In the genomic region with DNA sequence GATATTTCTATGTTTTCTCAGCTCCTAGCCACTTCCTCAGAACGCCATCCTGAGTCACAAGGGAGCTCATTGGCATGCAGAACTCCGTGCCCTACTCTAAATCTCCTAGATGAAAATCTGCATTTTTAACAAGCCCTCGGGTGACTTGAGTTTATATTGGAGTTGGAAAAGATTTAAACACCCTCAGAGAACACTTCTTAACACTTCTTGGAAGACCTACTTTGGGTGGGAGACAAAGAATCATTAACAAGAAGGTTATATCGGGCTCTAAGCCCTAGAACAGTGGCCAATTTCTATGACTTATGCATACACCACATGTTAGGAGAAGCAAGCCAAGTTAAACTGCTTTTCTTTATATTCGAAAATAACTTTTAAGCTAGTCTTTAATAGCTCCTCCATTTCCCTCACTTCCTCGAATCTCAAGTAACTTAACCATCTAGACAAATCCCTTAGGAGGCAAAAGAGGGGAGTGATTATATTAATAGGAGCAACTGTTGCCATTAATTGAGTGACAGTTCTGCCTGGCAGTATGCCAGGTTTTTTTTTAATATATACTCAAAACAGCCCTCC, we compare ENCODE assay signal across 18 mouse cellular contexts. TPM values are rescaled to one million over a fixed set of nuclear protein-coding genes. Genes with fewer than 3 reads are reported as not detected.
DNase-seq lines count a peak whose midpoint lies in the region; ATAC-seq and TF ChIP-seq lines count a peak whose summit lies in the region.
"Had no signal": no experiment of that assay in that cellular context is flagged by ENCODE, and none has a peak within 500 bp of the region (broad histone marks: within the 10 kb centered on the region; RNA-seq: fewer than 3 reads in every experiment).

No protein-coding gene starts in this region.

- H3K4me3 ChIP-seq in cerebellum, adult 2 months (replicated peaks; ENCODE audit: insufficient read depth, low read depth, low read length) = peak overlapping the region; percentile 13
- H3K4me3 ChIP-seq in forebrain, postnatal 0 days (ENCODE audit: low read depth, low read length) = no peak overlapping the region
- H3K4me3 ChIP-seq in forebrain, embryonic 15.5 days = no peak overlapping the region
- H3K4me3 ChIP-seq in left cerebral cortex, adult 2 months = peak overlapping the region; percentile 16
- H3K4me3 ChIP-seq: heart, embryonic 12.5 days; hindbrain, embryonic 15.5 days had no signal

- intact Hi-C loops in left cerebral cortex, adult 2 months (cut with DNase I) = no loop called here
- intact Hi-C loops in left cerebral cortex, postnatal 10 days (cut with DNase I) = no loop called here

- H3K36me3 ChIP-seq in forebrain, postnatal 0 days (ENCODE audit: insufficient read depth) = no peaks in the 10 kb centered on the region
- H3K36me3 ChIP-seq in forebrain, embryonic 15.5 days = no peaks in the 10 kb centered on the region
- H3K36me3 ChIP-seq: heart, embryonic 12.5 days had no signal

- no peaks in the 10 kb centered on the region for H3K9me3 ChIP-seq in forebrain, postnatal 0 days (ENCODE audit: low read length)
- H3K9me3 ChIP-seq in forebrain, embryonic 15.5 days = no peaks in the 10 kb centered on the region
- H3K9me3 ChIP-seq: hindbrain, embryonic 15.5 days had no signal

- no peak for ATAC-seq in forebrain, postnatal 0 days
- no peak for ATAC-seq in forebrain, embryonic 15.5 days (replicated peaks)
- ATAC-seq: CD4-positive, CD25-positive, alpha-beta regulatory T cell, adult 4 months; intestine, postnatal 0 days had no signal

- H3K27ac ChIP-seq in cerebellum, adult 2 months (ENCODE audit: insufficient read depth, low read length) = no peak overlapping the region
- no peak overlapping the region for H3K27ac ChIP-seq in forebrain, postnatal 0 days (ENCODE audit: low read depth, low read length)
- H3K27ac ChIP-seq in forebrain, embryonic 15.5 days (replicated peaks) = no peak overlapping the region
- no peak overlapping the region for H3K27ac ChIP-seq in left cerebral cortex, adult 2 months
- H3K27ac ChIP-seq: hindbrain, embryonic 15.5 days had no signal

- H3K4me1 ChIP-seq in cerebellum, adult 2 months (ENCODE audit: control insufficient read depth, insufficient read depth, low read length) = peaks cover 9% of the 10 kb centered on the region
- H3K4me1 ChIP-seq in forebrain, postnatal 0 days (ENCODE audit: insufficient read depth) = peaks cover 5% of the 10 kb centered on the region; the same call in 1 of the 2 replicates
- H3K4me1 ChIP-seq in forebrain, embryonic 15.5 days = peaks cover 24% of the 10 kb centered on the region

- TF ChIP-seq POLR2A in cerebellum, adult 2 months (IDR thresholded peaks at IDR 0.05; ENCODE audit: borderline replicate concordance, insufficient read depth, low read length) = no peak

- no peak for DNase-seq in cerebellum, adult 2 months
- DNase-seq in cerebellum, postnatal 36 days = no peak
- DNase-seq in forebrain, postnatal 0 days = peak; percentile 54
- DNase-seq in left cerebral cortex, adult 2 months (ENCODE audit: extremely low spot score in 1 of 2, low spot score in 2 of 2) = no peak
- no peak for DNase-seq in left cerebral cortex, postnatal 10 days (ENCODE audit: extremely low spot score in 1 of 2, low spot score in 2 of 2)
- DNase-seq in adrenal gland, postnatal 25 days = no peak
- DNase-seq: adrenal gland, postnatal 10 days; B cell, adult 2 months; cerebellum, adult 9-11 months; gastrocnemius, postnatal 14 days; heart, postnatal 36 days had no signal

- H3K27me3 ChIP-seq in cerebellum, adult 2 months (ENCODE audit: control insufficient read depth, insufficient read depth, low read length) = no peaks in the 10 kb centered on the region
- H3K27me3 ChIP-seq in forebrain, postnatal 0 days (ENCODE audit: insufficient read depth, low read length) = peaks cover 7% of the 10 kb centered on the region; the same call in 1 of the 2 replicates
- H3K27me3 ChIP-seq in forebrain, embryonic 15.5 days = peaks cover 14% of the 10 kb centered on the region; the same call in 1 of the 2 replicates

- TF ChIP-seq CTCF in cerebellum, adult 2 months (IDR thresholded peaks at IDR 0.05; ENCODE audit: borderline replicate concordance, insufficient read depth, low read depth, low read length) = no peak
- no peak for TF ChIP-seq CTCF in forebrain, postnatal 0 days (IDR thresholded peaks at IDR 0.05; ENCODE audit: low read depth)
- TF ChIP-seq CTCF in left cerebral cortex, adult 2 months (IDR thresholded peaks at IDR 0.05) = no peak

- no peak overlapping the region for H3K9ac ChIP-seq in forebrain, postnatal 0 days
- H3K9ac ChIP-seq in forebrain, embryonic 15.5 days (replicated peaks) = no peak overlapping the region
- H3K9ac ChIP-seq: heart, embryonic 12.5 days; hindbrain, embryonic 15.5 days had no signal

- H3K4me2 ChIP-seq in forebrain, postnatal 0 days (ENCODE audit: low read depth) = peak overlapping the region; percentile 3; the same call in 1 of the 2 replicates
- no peak overlapping the region for H3K4me2 ChIP-seq in forebrain, embryonic 15.5 days (replicated peaks)
- H3K4me2 ChIP-seq: heart, embryonic 12.5 days; hindbrain, embryonic 15.5 days had no signal

- WGBS in cerebellum, adult 2 months = 34% methylated on average over 6 of the region's 6 CpGs
- 56% methylated on average over 6 of the region's 6 CpGs for WGBS in forebrain, postnatal 0 days
- WGBS in forebrain, embryonic 15.5 days = 66% methylated on average over 6 of the region's 6 CpGs

RNA-seq across cellular contexts. Expression of a gene that starts 4.5 kb away (rescaled TPM):
- 80.2 and 86.8 TPM in 2 replicates for polyA plus RNA-seq in cerebellum, adult 2 months (2012; rRNA removed)
- total RNA-seq in forebrain, postnatal 0 days (2014; rRNA removed) = 6.9 and 7.6 TPM in 2 replicates
- polyA plus RNA-seq in forebrain, postnatal 0 days (2015; fragmentation: Nextera tagmentation; extraction: Ambion mirVana) = 1.7 and 2.1 TPM in 2 replicates
- 1.2 and 1.3 TPM in 2 replicates for polyA plus RNA-seq in forebrain, embryonic 15.5 days (2015; fragmentation: Nextera tagmentation; extraction: Ambion mirVana)
- 100 to 1,000 TPM; 114 to 116 TPM for total RNA-seq in left cerebral cortex, adult 2 months (2021)
- total RNA-seq in left cerebral cortex, postnatal 10 days (2021) = 10 to 100 TPM; 39.3 to 40.4 TPM
- total RNA-seq in adrenal gland, postnatal 25 days (2021) = 0.21 TPM in 1 of 2 replicates, not detected in the other
- total RNA-seq: heart, postnatal 36 days had no signal
- polyA plus RNA-seq: CD4-positive, CD25-positive, alpha-beta regulatory T cell, adult 4 months had no signal

RNA-seq across cellular contexts. Expression of a gene that starts 56.6 kb away (rescaled TPM):
- 0.10 and 0.11 TPM in 2 replicates for polyA plus RNA-seq in cerebellum, adult 2 months (2012; rRNA removed)
- 0.54 and 0.57 TPM in 2 replicates for total RNA-seq in forebrain, postnatal 0 days (2014; rRNA removed)
- polyA plus RNA-seq in forebrain, postnatal 0 days (2015; fragmentation: Nextera tagmentation; extraction: Ambion mirVana) = 0.16 and 0.34 TPM in 2 replicates
- polyA plus RNA-seq in forebrain, embryonic 15.5 days (2015; fragmentation: Nextera tagmentation; extraction: Ambion mirVana) = 0.05 and 0.22 TPM in 2 replicates
- under 1 TPM in 1 of 2 experiments, not detected in 1; 0.09 TPM for total RNA-seq in left cerebral cortex, adult 2 months (2021)
- under 1 TPM; 0.45 to 0.71 TPM for total RNA-seq in left cerebral cortex, postnatal 10 days (2021)
- total RNA-seq in adrenal gland, postnatal 25 days (2021) = not detected in 2 replicates
- total RNA-seq: adrenal gland, postnatal 10 days; gastrocnemius, adult 18-20 months had no signal
- polyA plus RNA-seq: G1E had no signal

Comparison
In these comparisons a context has a peak if more than half of its experiments do, and no peak if none do; other contexts are left out.
1. H3K4me3 ChIP-seq: peak in cerebellum, adult 2 months (single experiment) and left cerebral cortex, adult 2 months (single experiment); none in forebrain, postnatal 0 days (single experiment) and forebrain, embryonic 15.5 days (single experiment).